Mouse (Mus musculus) thymus, adult 2 months (tissue): ENCODE measurements at regions not wholly inside any gene's neighbourhood (a gene's known extent, or its start where the extent isn't known, plus 50 kb on each side); places are given as distances from the start of the nearest gene placed in this dataset.

Experiments
- CTCF ChIP-seq: fragments of 200-500 bp; IDR thresholded peaks from 2 replicates; pipeline ENCODE4 v1.5.1; 2012; ENCODE audit warnings: mild to moderate bottlenecking, control low read depth, low read length, moderate library complexity, borderline replicate concordance; ENCODE audit not compliant: control insufficient read depth, poor library complexity, insufficient read depth; ENCODE audit errors: extremely low read depth
- POLR2A ChIP-seq: fragments of 200-500 bp; IDR thresholded peaks from 2 replicates; pipeline ENCODE4 v1.6.1; 2012; ENCODE audit warnings: mild to moderate bottlenecking, low read length, control low read depth, moderate library complexity; ENCODE audit not compliant: control insufficient read depth, poor library complexity, insufficient read depth; ENCODE audit errors: extremely low read depth

DNA sequence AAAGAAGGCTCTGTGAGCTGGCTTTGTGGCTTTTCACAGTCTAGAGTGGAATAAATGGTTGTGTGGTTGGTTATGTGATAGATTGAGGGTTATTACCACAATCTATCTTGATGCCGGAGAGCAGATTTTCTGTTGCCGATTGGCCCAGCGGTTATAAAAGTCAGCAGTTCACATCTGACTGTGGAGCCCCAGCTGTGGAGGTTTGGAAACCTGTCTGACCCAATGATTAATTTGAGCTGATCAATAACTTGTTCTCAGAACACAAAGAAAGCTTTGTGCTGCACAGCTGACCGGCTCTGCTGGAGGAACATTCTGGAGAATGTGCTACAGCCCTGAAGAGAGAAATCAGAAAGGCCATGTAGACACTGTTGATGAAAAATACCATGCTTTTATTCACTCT is 148.8 kb downstream of the Cdc42ep3 start:
- TF ChIP-seq CTCF (no peak), POLR2A (no peak)
